Mouse (Mus musculus) cerebellum, adult 11 months (tissue): Measurements from ENCODE around the gene Rad18.

ENCODE experiments used
- DNase-seq: peaks from one replicate; pipeline ENCODE4 v3.0.0; 2022

The Rad18 gene

GRCm38 (mm10) chr6:112632071-112632470, 64.4 kb downstream of the Rad18 start:
- no peak for DNase-seq

DNA sequence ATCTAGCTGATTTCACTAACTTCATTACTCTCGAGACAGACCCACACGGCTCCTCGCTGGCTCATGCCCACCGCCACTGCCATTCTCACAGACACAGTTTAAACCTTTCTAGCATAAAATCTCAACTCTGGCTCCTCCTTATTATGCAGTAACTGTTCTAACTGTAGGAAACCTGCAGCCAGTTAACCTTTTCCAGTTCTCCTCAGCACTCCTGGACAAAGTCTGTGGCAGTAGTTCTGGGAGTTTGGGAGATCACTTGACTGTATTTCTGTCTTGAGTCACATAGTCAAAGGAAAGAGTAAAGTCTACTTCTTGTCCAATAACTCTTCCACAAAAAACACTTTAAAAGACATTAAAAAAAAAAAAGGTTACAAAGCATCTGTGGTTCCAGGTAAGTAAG, 66.2 kb downstream of the Rad18 start:
- no peak for DNase-seq

- DNase-seq: no peak
Measured at GRCm38 (mm10) chr6:112628301-112628700, 68.2 kb downstream of the Rad18 start.

DNA sequence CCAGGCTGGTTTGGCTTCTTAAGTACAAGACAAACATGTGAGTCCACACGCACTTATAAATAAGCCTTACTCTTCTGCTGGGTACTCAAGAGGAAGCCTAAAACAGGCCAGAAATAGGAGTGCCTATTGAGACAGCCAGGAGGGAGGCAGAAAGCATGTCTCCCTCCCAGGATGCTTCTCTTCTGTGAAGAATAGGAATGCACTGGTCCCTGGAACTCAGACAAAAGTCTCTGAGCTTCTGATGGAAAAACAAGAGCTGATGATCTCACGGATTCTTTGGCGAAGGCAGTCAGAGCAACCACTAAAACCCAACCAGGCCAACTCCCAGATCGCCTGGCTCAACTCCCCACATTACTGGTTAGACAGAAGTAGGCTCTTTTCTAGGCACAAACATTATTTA, 74.2 kb downstream of the Rad18 start:
- DNase-seq: no peak

DNA sequence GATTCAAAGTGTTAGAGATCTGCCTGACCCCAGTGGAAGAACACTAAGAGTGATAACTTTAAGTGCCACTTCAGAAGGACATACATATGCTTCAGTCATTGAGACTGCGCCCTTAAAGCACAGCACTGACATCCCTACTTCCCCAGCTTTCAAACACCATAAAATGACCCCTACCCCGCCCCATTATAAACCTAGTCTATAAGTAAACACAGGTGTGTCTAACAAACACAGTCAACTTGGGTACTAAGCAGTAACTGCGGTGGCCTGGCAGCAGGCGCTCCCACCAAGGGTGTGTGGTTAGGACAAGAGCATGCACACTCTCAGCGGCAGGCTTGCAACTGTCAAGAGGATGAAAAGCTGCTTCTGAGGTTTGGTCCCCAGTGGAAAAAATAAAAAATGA, 76.5 kb downstream of the Rad18 start:
- no peak for DNase-seq

GRCm38 (mm10) chr6:112617728-112618318, 78.7 kb downstream of the Rad18 start:
- no peak for DNase-seq

- DNase-seq: no peak
Measured at GRCm38 (mm10) chr6:112609027-112609426, 87.5 kb downstream of the Rad18 start.

- DNase-seq: no peak
Measured at GRCm38 (mm10) chr6:112603866-112604265, 92.6 kb downstream of the Rad18 start.

DNA sequence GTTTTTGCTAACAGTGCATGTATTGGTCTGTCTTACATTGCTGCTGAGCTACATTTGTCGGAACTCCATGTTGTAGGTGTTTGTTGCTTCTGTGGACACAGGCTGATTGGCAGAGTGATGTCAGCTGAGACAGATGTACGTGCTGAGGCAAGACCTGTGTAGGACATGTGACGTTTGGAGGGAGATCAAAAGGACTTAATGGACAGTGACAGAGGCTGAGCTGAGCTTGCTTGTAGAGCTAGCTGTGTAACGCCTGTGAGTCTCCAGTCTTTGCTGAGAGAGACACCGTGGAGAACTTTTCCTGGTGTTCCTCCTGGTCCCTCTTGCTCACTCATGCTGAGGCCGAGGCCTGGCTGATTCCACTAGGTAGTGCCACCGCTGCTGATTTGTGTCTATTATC, 101.5 kb downstream of the Rad18 start:
- DNase-seq: no peak

DNA sequence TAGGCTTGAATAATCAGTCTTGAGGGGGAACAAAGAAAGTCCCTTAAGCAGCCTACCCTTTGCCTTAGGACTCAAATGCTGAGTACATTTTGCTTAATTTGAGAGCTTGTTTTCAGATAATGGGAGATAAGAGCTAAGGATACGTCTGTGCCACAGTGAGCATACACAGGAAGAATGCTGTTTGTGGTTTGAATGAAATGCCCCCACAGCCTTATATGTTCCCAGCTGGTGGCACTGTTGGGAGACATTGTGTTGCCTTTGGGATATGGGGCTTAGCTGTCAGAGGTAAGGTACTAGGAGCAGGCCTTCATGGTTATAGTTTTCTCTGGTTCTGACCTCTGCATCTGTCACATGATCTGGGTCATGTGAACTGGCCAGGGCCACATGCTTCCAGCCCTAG, 108.6 kb downstream of the Rad18 start:
- no peak for DNase-seq

GRCm38 (mm10) chr6:112586999-112587398, 109.5 kb downstream of the Rad18 start:
- DNase-seq: no peak

DNA sequence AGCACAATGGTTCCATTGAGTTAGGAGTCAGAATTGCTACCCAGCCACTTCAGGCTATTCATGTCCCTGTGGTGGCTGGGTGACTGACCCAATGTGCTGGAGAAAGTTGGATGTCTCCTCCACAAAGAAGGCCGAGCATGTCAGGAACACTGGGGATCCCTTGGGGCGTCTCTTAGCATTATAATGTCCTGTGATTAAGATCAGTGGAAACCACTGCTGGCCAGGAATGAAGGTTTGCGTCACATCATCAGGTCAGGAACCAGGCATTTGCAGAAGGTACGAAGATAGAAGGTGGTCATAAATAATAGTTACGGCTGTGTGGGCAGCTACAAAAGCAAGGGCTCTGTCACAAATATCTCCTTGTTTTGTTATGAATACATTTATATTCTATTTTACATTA, 111.5 kb downstream of the Rad18 start:
- no peak for DNase-seq

- DNase-seq: no peak
Measured at GRCm38 (mm10) chr6:112582022-112582421, 114.5 kb downstream of the Rad18 start.

DNA sequence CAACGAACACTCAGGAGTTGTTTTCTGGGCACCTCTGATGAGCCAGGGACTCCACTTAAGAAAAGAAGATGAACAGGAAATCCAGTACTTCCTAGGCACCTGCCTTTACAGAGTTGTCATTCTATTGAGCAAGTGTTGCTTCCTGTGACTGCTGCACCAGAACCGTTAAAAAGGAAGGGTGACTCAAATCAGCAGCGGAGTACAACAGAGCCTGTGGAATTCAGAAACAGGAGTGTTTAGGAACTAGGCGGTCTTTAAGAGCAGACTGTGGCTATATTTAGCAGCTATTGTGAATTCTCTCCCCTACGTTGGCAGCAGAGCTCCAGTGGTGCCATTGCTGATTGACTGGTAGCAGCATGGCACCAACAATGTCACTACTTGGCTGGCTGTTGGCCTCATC, 119.3 kb downstream of the Rad18 start:
- no peak for DNase-seq

- DNase-seq: no peak
Measured at GRCm38 (mm10) chr6:112574558-112574957, 121.9 kb downstream of the Rad18 start.

- no peak for DNase-seq
Measured at GRCm38 (mm10) chr6:112570413-112570812, 126.1 kb downstream of the Rad18 start.
